Mouse (Mus musculus): ENCODE measurements around the gene Ak1.
A peak's percentile ranks its signal among the peaks of the same experiment; 100 is the strongest.

The Ak1 gene

GRCm38 (mm10) chr2:32621517-32621859 lies at the start of gene Ak1:
Gene Ak1, plus strand, starts transcription at chr2:32621758.
- no peak for DNase-seq

GRCm38 (mm10) chr2:32572196-32572595 lies 49.4 kb upstream of the Ak1 start:
- no peak for DNase-seq

DNA sequence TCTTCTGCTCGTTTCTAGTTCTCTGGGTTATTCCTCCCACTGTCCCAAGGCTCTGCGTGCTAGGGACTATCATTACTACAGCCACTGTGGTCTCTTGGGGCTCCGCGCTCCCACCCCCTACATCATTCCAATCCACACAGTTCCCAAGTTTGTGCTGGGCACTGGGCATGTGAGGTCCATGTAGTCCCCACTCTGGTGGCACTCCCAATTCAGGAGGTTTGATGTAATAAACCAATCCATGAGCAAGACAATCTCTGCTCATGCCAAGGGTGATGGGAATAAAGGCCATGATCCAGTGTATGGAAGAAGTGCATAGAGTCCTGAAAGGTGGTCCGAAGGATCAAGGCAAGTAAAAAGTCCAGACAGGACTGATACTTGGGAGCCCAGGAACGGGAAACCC lies 47.1 kb upstream of the Ak1 start, which contains the start of gene Pip5kl1:
Pip5kl1 (plus strand) TSS at position 301 of the 400 bp plus-strand sequence.
- DNase-seq = no peak

GRCm38 (mm10) chr2:32574901-32575585 lies 46.5 kb upstream of the Ak1 start:
- DNase-seq = peak; percentile 83 to 84

DNA sequence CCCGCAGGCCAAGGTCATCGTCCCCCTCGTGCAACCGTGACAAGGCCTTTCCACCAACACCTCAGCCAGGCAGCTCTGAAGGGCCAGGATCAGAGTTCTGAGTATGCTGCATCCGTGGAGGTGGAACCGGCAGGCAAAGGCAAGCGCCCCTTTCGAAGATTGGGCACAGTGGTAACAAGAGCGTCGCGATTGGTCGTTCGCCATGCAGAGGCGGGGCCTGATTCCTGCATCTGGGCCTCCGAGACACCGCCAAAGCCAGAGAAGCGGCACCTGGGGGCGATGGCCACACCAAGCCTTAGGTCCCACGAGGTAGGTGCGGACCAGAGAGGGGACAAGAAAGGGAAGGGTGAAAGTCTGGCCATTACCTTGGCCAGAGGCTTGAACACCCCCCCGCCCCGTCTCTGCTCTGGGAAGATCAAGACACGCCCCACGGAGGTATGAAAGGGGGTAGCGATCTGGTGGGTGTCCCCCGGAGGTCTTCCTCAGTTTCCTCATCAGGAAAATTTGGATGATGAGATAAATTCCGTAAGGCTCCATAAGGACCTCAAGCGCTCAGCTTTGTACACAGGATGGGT lies 45.9 kb upstream of the Ak1 start, which contains the start of gene 9430097D07Rik:
9430097D07Rik (minus strand) TSS at position 99 of the 575 bp plus-strand sequence.
- peak; percentile 80 to 86 for DNase-seq

- no peak for DNase-seq
Measured at GRCm38 (mm10) chr2:32576532-32576931, 45.0 kb upstream of the Ak1 start.

DNA sequence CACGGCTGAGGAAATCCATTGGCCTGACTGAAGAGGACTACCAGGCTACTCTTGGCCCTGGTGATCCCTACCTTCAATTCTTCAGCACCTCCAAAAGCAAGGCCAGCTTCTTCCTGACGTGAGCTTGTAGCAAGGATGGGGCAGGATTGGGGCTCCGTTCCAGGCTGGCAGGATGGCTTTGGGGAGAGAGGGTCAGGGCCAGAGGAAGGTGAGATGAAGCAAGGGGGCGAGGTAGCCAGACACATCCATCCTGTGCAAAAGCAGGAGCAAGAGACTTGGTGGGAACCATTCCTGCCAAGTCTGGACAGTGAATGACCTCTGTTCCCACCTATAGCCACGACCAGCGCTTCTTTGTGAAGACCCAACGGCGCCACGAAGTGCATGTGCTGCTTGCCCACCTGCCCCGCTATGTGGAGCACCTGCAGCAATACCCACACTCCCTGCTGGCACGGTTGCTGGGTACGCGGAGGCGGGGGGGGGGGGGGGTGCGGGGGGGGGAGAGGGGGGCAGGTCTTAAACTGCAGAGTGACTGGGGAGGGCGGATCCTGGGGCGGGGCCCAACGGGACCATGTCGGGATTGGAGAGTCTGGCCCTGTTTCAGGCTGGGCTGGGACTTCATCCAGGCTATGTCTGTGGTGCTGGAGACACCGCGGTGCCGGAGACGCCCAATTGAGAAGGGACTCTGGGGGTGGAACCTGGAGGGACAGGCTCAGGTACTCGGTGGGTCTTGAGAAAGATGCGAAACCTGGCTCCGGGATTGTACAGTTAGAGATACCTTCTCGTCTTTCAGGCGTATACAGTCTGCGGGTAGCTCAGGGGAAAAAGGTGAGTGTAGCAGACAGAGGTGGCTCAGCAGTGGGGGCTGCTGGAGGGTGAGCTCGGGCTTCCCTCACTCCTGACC lies 43.2 kb upstream of the Ak1 start:
- no peak for DNase-seq

GRCm38 (mm10) chr2:32581450-32582095 lies 40.0 kb upstream of the Ak1 start:
- DNase-seq = peak; percentile 76 to 78

- DNase-seq = peak; percentile 88 to 90
Measured at GRCm38 (mm10) chr2:32582830-32583799, 38.4 kb upstream of the Ak1 start.

- DNase-seq = no peak
Measured at GRCm38 (mm10) chr2:32585149-32585714, 36.3 kb upstream of the Ak1 start.

GRCm38 (mm10) chr2:32586871-32587351 lies 34.6 kb upstream of the Ak1 start, which contains the start of gene St6galnac4:
Gene St6galnac4, plus strand, starts transcription at chr2:32587095.
- DNase-seq = peak; percentile 94

DNA sequence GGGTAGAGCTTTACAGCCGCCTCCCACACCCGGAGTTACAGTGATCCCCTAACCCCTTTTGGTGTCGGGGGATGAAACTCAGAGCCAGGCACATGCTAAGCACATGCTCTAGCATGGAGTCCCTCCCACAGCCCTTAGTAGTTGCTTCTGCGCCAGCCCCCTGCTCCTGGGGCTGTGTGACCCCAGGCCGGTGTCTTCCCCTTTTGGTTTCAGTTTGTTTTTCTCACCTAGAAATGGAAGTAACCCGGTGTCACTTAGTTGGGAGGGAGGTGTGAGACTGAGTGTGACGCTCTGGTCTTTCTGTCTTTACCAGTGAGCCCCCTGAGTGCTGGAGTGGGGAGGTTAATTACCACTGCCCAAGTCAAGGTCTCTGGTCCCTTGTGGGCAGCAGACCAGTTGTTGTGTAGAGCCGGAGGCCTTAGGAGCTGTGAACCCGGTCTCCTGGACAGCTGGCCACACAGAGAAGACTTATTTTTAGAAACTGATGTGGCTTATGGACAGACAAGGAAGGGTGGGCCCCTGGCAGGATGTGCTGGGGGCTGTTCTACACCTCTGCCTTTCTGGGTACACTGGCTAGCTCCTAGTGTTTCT lies 33.7 kb upstream of the Ak1 start:
- DNase-seq = peak in 1 of 2 experiments; percentile 49

DNA sequence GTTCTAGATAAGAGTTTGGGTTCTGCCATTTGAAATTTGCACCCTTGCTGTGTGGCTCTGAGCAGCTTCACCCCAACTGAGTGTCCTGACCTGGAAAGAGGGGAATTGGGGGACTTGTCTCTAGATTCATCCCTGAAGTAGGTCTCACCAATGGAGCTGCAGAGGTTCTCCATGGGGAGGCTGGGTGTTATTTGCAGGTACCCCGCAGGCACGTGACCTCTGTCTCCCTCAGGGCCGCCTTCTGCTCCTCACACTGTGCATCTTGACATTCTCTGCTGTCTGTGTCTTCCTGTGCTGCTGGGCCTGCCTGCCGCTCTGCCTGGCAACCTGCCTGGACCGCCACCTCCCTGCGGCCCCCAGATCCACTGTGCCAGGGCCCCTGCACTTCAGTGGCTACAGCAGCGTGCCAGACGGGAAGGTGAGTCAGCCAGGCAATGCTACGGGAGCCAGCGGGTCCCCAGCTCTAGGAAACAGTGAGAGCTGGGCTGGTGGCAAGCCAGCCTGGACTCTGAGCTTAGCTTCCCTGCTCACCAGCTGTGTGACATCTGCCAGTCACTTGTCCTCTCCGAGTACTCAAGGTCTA lies 32.3 kb upstream of the Ak1 start:
- peak; percentile 90 for DNase-seq

- DNase-seq = no peak
Measured at GRCm38 (mm10) chr2:32590224-32590623, 31.3 kb upstream of the Ak1 start.

GRCm38 (mm10) chr2:32591249-32591648 lies 30.3 kb upstream of the Ak1 start:
- DNase-seq = peak in 1 of 2 experiments; percentile 53

DNA sequence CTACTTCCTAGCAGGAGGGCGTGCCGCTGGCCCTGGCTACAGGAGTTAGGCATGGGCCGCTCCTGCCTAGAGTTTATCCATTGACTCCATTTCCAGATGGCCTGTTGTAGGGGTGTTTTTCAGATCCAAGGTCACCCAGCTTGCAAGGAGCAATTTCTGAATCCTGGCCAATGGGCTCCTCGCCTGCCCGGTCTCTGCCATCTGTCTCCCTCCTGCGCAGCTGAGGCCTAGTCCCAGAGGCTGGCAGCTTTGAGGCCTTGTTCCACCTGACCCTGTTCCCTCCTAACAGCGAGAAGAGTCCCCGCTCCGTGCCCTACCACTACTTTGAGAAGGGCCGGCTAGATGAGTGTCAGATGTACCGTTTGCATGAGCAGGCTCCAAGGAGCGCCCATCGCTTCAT lies 24.8 kb upstream of the Ak1 start:
- peak; percentile 89 to 92 for DNase-seq

- DNase-seq = no peak
Measured at GRCm38 (mm10) chr2:32597248-32597647, 24.3 kb upstream of the Ak1 start.

GRCm38 (mm10) chr2:32597699-32598098 lies 23.9 kb upstream of the Ak1 start:
- DNase-seq = no peak

DNA sequence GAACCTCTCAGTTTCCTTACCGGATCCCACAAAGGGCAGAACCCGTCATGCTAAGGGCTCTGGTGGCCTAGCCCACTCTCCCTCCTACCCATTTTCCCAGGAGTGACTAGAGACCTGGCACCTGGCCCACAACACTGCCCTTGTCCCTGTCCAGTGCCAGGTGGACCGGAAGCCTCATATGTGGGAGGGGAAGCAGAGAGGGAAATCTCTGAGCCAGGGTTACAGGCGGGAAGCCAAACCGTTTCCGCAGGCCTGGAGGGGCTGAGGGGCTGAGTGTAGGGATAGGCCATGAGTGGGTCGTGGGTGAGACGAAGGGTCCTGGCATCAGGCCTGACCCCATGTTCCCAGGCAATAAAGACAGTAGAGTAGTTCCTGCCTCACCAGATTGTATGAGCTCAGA lies 23.1 kb upstream of the Ak1 start:
- DNase-seq = peak; percentile 70 to 74

- no peak for DNase-seq
Measured at GRCm38 (mm10) chr2:32599409-32599808, 22.1 kb upstream of the Ak1 start, which contains the start of gene St6galnac6. Gene St6galnac6, plus strand, starts transcription at chr2:32599709.
